Mouse (Mus musculus) ES-E14 (cell line): ENCODE measurements around the gene Abr.

Experiments used
- ZC3H11A ChIP-seq: IDR thresholded peaks from 2 replicates; pipeline ENCODE4 v1.6.1; 2012; ENCODE audit warnings: low read depth, mild to moderate bottlenecking, inconsistent platforms, low read length, borderline replicate concordance
- ZNF384 ChIP-seq: IDR thresholded peaks from 2 replicates; pipeline ENCODE4 v1.6.1; 2012; ENCODE audit warnings: low read depth, low read length, inconsistent platforms

GRCm38 (mm10) chr11:76429556-76429955 lies 192.6 kb downstream of the Abr start:
- no peak for TF ChIP-seq ZC3H11A
- TF ChIP-seq ZNF384: no peak
